Mouse (Mus musculus) spleen, adult 2 months (tissue): Measurements from ENCODE around the gene Trappc2l.

Experiments
- CTCF ChIP-seq: fragments of 200-500 bp; IDR thresholded peaks from 2 replicates; pipeline ENCODE4 v1.5.1; 2011; ENCODE audit warnings: mild to moderate bottlenecking, inconsistent platforms; ENCODE audit not compliant: insufficient read depth, insufficient read length, insufficient replicate concordance; ENCODE audit errors: extremely low read depth
- POLR2A ChIP-seq: fragments of 200-500 bp; IDR thresholded peaks from 2 replicates; pipeline ENCODE4 v1.6.1; 2011; ENCODE audit warnings: low read depth, low read length, inconsistent platforms

- TF ChIP-seq CTCF (no peak), POLR2A (no peak)
These were observed 24.7 kb downstream of the Trappc2l start for GRCm38 (mm10) chr8:122635878-122636802.
